Mouse (Mus musculus): ENCODE data around the gene Cep72. TPM values are rescaled to one million over a fixed set of nuclear protein-coding genes. Genes with fewer than 3 reads are reported as not detected.
"Not testable (repeated sequence)": the region's sequence is repeated elsewhere in the genome, so short reads cannot be mapped to it uniquely, and the experiment has no call there.

Cep72 gene
- total RNA-seq (2021) = 1 to 10 TPM; 2.1 to 5.0 TPM
- long read RNA-seq, experiment 1, partial matches to known transcripts = 0 of 4 reads
- long read RNA-seq, experiment 1, other reads (novel, unspliced or antisense) = 3 of 4 reads
- long read RNA-seq, experiment 2, partial matches to known transcripts = 0 of 5 reads
- long read RNA-seq, experiment 2, other reads (novel, unspliced or antisense) = 4 of 5 reads

- DNase-seq (ENCODE audit: low spot score in 2 of 2) = peak; percentile 91 to 96
These were observed at the start of gene Cep72 for GRCm38 (mm10) chr13:74061613-74062377. Cep72 (minus strand) TSS chr13:74062299.

DNA sequence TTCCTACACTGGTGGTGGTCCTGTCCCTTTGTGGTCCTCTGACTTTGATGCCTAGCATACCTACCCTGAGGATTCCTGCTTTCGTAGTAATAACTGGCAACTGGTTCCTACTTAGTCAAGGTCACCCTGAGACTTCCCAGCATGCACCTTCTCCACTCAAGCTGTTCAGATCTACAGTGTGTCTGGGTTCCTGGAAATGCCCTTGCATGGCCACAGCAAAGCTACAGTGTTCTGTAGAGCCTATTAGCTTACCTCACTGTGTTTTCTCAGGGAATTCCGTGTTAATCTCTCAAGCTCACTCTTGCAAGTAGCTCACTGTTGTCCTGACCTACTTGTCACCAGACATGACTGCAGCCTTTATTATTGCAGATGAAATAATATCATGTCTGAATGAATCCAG, 45.3 kb upstream of the Cep72 start:
- DNase-seq (ENCODE audit: low spot score in 2 of 2) = no peak

DNA sequence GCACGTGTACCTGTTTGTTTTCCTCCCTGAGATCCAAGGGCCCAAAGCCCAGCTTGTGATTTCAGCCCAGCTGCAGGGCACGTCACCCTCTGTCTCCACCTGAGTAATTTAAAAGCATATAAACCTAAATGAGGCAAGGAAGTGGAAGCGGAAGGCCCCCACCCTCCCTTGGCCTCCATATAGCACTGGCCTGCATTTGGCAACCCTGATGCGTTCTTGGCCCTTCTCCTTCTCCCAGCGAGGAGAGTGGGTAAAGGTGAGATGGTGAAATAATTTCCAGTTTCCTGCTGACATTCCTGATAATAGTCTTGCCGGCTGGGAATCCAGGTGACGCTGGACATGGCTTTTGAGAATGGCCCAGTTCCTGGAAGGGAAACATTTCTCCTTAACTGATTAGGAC, 42.3 kb upstream of the Cep72 start:
- no peak for DNase-seq (ENCODE audit: low spot score in 2 of 2)

GRCm38 (mm10) chr13:74102831-74103582, 40.9 kb upstream of the Cep72 start:
- no peak for DNase-seq (ENCODE audit: low spot score in 2 of 2)

DNA sequence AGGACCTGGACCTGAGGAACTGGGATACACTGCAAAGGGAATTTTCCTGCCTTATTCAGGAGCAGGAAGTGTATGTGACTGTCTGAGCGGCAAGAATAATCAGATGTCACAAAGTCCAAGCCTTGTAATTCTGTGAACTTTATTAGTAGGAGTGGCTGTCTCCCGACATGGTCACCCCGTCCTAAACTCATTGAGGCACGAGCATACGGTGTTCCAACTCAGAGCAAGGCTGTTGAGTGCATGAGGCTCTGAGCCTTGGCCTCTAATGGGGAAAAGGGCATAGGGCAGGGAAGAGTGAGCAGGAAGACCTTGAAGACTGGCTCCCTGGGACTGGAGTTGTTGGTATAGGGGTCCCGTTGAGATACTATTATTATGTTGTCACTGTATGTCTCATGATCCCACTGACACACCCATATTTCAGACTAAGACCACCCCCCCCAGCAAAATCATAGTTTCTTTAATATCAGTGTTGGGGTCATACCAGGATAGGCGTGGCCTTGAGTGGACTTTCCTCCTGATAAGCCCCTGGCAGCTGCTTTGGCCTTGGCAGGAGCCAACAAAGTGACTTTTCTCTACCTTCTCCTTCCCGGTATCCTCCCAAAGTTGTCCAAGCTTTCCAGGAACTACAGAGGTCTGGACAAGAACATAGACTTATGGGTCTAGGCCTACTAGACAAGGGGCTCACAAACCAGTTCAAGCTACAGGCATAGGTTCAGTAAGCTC, 40.2 kb upstream of the Cep72 start:
- DNase-seq (ENCODE audit: low spot score in 2 of 2) = no peak

DNA sequence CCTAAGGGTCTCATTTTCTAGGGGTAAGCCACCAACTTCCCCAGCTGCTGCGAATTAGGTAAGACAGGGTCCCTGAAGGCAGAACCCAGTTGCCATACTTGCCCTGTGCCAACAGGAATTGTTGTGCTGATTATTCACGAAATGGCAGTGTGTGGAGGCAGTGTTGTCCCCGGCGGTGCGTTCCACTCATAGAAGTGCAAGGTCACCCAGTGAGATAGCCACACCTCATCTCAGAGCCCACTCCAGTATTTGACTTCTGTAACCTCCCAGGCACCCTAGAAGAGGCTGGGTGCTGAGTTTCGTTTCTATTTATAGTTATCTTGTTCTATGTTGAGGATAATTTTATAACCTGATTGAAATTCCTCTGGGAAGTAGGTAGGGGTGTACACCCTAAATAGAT, 36.8 kb upstream of the Cep72 start:
- DNase-seq (ENCODE audit: low spot score in 2 of 2) = no peak

GRCm38 (mm10) chr13:74096715-74097363, 34.7 kb upstream of the Cep72 start:
- DNase-seq (ENCODE audit: low spot score in 2 of 2) = peak in 1 of 2 experiments; percentile 52

DNA sequence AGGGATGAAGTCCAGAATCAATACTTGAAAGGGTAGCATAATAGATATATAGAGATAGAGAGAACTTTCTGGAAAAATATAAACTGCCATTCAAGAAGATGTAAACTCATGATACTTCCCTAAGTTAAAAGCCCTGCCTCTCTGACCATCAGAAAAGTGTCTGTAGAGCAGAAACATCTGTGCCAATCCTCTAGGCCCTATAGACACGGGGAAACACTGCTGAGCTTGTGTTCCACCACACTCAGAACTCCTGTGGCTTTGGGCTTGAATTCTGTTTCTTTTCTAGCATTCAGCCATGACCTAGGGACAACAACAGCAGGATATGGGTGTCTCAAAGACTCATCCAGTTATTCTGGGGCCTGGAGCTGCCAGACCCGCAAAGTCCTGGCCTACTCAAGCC, 33.8 kb upstream of the Cep72 start:
- no peak for DNase-seq (ENCODE audit: low spot score in 2 of 2)

- no peak for DNase-seq (ENCODE audit: low spot score in 2 of 2)
These were observed 28.2 kb upstream of the Cep72 start for GRCm38 (mm10) chr13:74090265-74090664.

GRCm38 (mm10) chr13:74073369-74073768, 11.3 kb upstream of the Cep72 start:
- no peak for DNase-seq (ENCODE audit: low spot score in 2 of 2)

DNA sequence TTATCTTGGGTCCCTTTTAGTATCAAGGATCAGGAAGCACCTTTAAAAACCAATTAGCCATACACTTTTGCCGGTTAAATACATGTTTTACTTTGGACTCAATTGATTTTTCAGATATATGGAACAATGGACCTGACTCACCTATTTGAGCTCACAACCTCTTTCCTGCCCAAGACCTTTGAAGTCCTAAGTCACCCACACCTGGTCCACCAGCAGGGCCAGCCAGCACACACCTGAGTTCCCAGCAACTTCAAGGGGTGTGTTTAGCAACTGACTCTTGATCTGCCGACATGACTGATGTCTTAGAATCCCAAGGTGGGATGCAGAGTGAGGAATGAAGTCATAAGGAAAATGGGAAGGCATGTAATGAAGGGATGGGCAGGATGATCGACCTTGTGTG, 9.6 kb upstream of the Cep72 start:
- DNase-seq (ENCODE audit: low spot score in 2 of 2) = no peak

- not testable (repeated sequence) for DNase-seq (ENCODE audit: low spot score in 2 of 2)
These were observed 9.1 kb upstream of the Cep72 start for GRCm38 (mm10) chr13:74071244-74071643.

GRCm38 (mm10) chr13:74066576-74066975, 4.5 kb upstream of the Cep72 start:
- DNase-seq (ENCODE audit: low spot score in 2 of 2) = no peak

GRCm38 (mm10) chr13:74063340-74064050, 1.4 kb upstream of the Cep72 start:
- DNase-seq (ENCODE audit: low spot score in 2 of 2) = no peak

- DNase-seq (ENCODE audit: low spot score in 2 of 2) = no peak
These were observed 454 bp upstream of the Cep72 start for GRCm38 (mm10) chr13:74062378-74063128.

GRCm38 (mm10) chr13:74058081-74058480, 4.0 kb downstream of the Cep72 start:
- no peak for DNase-seq (ENCODE audit: low spot score in 2 of 2)

- DNase-seq (ENCODE audit: low spot score in 2 of 2) = no peak
These were observed 5.9 kb downstream of the Cep72 start for GRCm38 (mm10) chr13:74056194-74056593.

GRCm38 (mm10) chr13:74039926-74040325, 22.2 kb downstream of the Cep72 start:
- no peak for DNase-seq (ENCODE audit: low spot score in 2 of 2)

DNA sequence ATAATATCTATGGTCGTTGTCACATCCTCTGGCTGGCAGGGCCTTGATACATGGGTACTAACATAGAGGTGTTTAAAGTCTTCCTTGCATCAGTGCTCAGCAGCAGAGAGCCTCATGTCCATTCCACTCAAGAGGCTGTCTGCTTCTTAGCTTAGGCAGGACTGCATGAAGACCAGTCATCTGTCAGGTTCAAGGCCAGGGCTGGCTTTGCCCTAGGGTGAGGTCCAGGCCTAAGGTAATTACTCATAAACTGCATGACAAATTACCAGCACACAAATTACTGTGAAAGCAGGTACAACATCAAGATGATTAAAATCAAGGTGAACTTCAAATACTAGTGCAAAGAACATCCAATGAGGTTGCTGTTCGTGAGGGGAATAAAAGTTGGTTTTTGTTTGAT, 26.3 kb downstream of the Cep72 start:
- DNase-seq (ENCODE audit: low spot score in 2 of 2) = no peak

- DNase-seq (ENCODE audit: low spot score in 2 of 2) = no peak
These were observed 27.3 kb downstream of the Cep72 start for GRCm38 (mm10) chr13:74034756-74035155.
